Mouse (Mus musculus) megakaryocyte, embryonic 14.5 days (primary cell): ENCODE results near the gene Trim7.

Source experiments
- FLI1 ChIP-seq: IDR thresholded peaks from 2 replicates; pipeline ENCODE4 v1.6.1; 2012; ENCODE audit warnings: low read length, inconsistent platforms, mixed read lengths
- GATA1 ChIP-seq: IDR thresholded peaks from 3 replicates; pipeline ENCODE4 v1.6.1; 2012; ENCODE audit warnings: mixed read lengths, low read length, inconsistent platforms, borderline replicate concordance

GRCm38 (mm10) chr11:48815851-48816250 is 10.1 kb upstream of the Trim7 start:
- TF ChIP-seq FLI1, result no peak
- TF ChIP-seq GATA1, result no peak
